Mouse (Mus musculus): ENCODE measurements around the gene Stk31.
"Not testable (repeated sequence)": the region's sequence is repeated elsewhere in the genome, so short reads cannot be mapped to it uniquely, and the experiment has no call there.

Gene Stk31

DNA sequence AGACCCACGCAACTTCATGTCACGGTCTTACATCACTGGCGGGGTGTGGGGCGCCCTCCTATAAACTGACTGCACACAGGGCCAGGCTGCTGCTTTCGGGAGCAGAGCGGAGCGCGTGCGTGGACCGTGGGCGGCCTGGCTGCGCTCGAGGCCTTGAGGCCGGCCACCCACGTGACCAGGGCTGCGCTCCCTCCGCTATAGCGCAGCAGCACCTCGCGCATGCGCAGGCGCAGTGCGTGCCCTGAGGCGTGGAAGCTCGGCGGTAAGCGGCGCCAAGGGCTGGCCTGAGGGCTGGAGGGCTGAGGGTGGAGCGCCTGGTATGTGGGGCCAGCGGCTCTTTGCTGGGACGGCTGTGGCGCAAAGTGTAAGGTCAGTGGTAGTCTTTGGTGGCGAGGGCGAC lies at the start of gene Stk31:
Stk31 (plus strand) TSS at position 289 of the 400 bp plus-strand sequence.
- no peak for DNase-seq

DNA sequence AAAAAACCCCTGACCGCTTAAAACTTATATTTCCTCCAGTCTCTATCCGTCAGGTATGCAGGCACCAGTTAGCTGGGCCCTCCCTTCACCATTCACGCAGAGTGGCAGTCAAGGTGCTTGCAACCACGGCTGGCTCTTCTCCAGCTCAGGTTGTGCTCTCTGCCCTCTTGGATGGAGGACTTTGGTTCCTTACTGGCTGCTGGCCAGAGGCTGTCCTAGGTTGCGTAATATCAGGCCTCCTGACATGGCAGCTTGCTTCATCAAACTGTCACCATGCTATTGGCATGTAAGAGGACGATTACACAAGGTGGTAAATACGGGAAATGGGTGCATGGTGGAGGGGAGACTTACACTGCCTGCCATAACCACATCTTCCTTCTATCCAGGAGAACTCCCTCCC lies 45.6 kb upstream of the Stk31 start:
- DNase-seq = no peak

DNA sequence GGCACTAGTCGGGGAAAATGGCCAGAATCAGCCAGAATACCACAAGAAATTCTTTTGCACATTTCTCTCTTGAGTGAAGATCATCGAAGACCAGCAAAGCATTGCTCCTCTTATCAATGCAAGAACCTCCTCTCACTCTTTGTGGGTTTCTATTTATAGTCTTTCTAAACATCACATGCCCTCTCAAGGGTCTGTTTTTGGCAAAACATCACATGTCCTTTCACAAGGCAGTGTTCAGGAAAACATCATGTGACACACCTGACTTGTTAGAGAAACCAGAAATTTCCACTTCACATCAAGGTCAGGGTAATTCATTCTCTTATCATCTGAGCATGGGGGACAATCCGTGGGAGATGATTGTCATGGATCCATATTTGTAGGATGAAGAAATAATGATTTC lies 40.8 kb upstream of the Stk31 start:
- no peak for DNase-seq

DNA sequence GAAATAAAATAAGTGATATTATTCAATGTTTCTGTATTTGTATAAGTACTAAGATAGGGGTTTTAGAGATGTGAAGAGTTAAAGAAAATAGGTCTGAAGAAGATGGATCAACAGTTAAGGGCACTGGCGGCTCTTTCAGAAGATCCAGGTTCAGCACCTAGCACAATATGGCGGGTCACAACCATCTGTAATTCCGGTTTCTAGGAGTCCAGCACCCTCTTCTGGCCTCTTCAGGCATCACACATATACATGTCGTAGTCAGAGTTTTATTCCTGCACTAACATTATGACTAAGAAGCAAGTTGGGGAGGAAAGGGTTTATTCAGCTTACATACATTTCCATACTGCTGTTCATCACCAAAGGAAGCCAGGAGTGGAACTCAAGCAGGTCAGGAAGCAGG lies 40.2 kb upstream of the Stk31 start:
- DNase-seq = no peak

DNA sequence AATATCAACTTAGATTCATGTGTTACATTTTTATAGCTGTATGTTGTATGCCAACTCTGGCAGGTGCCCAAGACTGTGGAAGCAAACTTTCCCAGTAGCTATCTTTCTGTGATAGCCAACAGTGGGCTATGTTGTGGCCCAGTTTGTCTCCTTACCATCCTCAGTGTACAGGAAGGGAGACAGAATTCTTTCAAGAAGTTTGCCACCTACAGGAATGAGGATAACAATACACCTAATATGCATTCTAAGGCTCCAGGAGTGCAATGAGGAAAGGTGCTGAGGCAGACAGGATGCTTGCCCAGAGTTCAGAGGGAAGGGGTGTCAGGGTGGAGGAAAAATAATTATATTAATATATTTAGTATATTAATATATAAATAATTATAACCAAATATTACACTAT lies 35.0 kb upstream of the Stk31 start:
- DNase-seq = no peak

DNA sequence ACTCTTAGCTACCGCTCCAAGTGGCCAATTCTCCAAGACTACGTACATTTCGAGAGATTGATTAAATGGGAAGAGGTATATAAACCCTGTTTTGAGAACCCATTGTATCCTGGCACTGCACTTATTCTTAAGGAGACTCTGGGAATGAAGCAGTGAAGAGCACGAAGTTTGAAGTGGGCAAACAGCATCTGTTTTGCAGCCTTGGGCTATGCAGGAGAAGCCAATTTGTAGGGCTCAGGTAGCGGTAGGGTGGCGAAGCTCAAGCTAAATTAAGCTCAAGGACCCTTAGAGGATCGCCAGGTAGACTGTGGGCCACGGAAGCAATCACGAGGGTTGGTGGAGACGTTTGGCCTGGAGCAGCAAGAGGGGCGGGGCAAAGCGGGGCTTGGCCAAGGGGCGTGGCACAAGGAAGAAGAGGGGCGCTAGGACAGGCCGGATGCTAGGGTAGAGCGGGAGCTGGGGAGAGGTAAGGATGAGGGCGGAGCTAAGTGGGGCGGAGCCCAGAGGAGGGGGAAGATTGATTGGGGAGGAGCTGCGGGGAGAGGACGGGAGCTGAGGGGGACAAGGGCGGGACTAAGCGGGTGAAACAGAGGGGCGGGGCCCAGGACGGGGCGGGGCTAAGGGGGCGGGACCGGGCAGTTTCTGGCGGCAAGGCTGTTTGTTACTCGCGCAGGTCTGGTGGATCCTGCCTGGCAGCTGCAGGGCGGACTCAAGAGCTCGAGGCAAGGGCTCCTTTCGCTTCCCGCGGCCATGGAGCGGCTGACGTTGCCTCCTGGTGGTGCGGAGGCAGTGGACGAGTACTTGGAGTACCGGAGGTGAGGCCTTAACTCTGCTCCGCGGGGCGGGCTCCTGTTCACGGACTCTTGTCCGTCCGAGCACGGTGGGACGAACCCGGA lies 28.0 kb upstream of the Stk31 start, which contains the start of gene Fam221a:
Fam221a (plus strand) TSS at position 581 of the 896 bp plus-strand sequence.
- DNase-seq = peak; percentile 86

DNA sequence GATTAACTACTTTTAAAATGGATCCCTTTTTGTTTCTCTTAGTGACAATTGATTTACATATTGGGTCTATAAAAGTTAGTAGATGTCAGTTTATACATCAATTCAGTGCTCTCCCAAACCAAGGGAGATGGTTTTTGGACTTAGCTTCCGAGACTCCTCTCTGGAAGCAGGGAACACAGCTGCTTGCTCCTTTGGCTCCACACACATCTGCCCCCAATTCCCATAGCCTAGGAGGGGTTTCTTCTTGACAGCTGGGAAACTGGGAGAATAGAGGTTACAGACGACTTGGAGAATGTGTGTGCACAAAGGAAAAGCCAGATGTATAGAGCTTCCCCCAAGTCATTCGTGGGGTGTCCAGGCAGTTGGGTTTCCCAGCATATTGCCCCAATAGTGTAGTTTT lies 27.2 kb upstream of the Stk31 start:
- no peak for DNase-seq

DNA sequence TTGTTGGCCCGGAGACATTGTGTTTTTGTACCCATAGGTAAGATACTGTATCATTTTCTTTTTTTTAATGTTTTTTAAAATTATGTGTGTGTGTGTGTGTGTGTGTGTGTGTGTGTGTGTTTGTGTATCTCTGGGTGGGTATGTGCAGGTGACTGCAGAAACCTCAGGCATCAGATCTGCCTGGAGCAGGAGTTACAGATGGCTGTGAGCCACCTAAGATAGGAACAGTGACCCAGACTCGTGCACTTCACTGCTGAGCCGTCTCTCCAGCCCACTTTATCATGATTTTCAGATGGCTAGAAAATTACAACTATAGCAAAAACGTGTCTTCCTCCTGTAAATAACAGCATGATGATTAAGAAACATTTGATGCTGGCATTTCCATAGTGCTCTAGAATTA lies 22.7 kb upstream of the Stk31 start:
- DNase-seq = no peak

DNA sequence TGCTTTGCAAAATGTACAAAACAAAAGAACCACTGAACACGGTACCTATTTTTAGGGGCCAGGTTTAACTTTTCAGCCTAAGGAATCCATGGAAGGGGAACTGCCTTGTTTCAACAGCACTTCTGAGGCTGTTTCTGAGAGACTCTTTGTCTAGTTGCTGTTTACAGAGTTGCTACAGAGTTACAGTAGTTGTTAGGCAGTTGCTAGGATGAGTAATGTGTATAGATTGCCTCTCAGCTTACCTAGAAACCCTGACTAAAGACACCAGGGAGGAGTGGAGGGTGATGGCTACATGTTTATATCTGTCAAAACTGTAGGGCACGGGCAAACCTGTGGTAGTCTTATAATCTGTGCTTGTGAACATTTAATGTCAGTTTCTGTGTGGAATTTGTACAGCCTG lies 21.5 kb upstream of the Stk31 start:
- DNase-seq = no peak

DNA sequence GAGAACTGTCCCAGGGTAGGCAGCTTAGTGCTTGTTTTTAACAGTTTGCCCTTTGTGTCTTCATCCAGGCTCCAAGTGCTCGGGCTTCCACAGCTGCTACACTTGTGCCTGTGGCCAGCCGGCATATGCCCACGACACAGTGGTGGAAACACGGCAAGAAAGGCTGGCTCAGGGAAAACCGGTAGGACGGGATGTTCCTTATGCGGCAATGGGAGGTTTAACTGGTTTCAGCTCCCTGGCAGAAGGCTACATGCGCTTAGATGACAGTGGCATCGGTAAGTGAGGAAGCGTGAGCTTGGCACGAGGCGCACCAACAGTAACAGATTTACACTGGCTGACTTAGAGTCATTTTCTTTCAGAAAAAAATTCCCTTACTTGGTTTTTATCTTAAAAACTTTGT lies 17.1 kb upstream of the Stk31 start:
- DNase-seq = no peak

DNA sequence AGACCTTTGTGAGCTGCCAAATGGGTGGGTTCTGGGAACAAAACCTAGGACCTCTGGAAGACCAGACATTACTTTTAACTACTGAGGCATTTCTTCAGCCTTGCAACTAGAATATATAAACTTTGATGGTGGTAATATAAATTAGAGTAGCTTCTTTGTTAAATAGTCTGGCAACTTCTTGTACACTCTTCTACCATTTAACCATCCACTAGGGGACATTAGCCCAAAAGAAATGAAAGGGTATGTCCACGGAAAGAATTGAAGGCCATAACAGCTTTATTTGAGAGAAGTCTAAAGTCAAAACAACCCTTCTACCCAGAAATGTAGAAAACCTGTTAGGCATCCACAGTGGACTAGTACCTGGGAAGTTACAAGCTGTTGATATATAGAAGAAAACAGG lies 1.1 kb upstream of the Stk31 start:
- DNase-seq = no peak

DNA sequence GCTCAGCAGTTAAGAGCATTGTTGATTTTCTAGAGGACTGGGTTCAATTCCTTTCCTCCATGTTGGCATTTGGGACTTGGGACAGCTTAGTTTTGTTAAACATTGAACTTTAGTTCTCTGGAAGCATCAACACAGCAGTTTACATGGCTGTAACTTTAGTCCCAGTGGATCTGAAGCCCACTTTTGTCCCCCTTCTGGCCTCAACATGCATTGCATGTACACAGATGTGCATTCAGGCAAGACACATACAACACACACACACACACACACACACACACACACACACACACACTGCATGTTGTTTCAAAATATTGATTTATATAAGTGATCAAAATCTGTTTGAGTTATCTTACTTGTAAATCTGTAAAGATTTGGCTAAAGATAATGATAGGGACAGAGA lies 2.1 kb downstream of the Stk31 start:
- DNase-seq = no peak

DNA sequence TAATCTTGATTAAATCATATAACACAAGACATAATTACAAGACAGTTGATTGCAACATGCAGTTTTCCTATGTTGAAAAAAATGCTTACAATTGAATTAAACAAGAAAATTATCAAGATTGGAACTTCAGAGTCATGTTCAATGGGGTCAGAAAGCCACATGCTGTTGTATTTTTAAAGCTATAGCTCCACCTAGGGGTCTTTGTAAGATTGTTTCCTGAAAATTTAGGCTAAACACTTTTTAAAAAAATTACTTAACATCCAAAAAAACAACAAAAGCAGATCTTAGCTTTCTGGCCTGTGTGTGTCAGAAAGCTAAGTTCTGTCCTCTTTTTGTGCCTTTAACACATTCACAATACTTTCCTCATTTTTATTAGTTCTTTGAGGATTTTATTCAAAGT lies 3.0 kb downstream of the Stk31 start:
- DNase-seq = no peak

DNA sequence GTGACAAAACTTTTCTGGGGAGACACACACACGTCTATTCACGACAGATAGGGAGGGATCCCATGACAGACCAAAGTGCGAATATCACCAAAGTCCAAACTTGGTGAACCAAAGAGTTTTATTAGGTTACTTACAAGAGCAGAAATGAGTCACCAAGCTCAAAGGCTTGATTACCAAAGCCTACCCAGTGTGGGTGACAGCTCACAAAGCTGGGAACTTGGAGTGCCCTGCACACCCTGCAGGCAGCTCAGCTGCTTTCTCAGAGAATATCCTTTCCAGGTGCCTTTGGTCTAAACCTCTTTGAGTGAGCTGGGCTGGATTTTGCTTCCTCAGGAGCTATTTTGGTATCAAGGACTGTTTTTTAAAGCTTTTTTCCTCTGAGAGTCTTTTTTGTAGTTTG lies 15.4 kb downstream of the Stk31 start:
- DNase-seq = no peak

DNA sequence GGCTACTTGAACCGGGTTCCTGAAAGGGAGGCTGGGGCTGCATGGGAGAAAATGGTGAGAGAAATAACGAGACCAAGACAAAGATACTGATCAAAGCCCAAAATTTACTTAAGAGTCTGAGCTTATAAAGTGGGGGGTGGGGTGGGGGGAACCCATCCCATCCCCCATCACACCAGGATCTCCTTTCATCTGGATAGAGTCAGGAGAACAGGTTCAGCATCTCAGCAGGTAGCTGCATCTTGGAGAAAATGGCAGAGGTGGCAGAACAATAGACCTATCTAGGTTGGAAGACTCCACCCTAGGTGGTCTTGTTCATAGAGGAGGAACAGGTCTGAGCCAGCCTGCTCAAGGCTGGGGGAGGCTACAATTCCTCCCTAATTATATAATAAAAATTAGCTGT lies 17.6 kb downstream of the Stk31 start:
- DNase-seq = not testable (repeated sequence)

DNA sequence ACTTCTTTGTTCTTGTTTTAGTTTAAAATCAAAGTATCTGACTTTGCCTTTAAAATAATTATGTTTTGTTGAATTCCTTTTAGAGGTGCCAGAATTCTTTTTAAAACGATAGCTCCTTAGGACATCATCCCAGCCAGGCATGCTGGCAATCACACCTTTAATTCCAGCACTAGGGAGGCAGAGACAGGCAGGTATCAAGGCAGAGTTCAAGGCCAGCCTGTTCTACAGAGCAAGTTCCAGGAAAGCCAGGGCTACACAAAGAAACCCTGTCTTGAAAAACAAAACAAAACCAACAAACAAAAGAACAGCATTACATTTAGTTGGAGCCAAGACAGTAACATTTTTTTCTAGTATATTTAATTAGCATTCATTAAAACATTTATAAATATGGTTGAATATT lies 20.6 kb downstream of the Stk31 start:
- DNase-seq = no peak

DNA sequence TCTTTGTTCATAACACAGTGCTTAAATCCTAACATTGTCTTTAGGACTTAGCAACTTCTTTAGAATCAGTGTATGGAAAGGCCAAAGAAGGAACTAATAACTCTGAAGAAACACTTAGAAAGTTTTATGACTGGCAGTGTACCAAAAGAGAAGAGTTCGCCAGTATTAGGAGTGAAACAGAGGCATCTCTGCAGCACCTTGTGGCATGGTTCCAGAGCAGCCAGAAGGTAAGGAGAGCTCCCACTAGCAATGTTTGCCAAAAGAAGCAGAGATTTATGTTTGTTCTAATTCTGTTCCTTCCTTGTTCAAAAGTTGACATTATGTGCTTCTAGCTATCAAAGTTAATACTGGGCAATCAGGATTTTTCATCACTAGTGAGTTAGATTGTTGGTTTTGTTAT lies 41.9 kb downstream of the Stk31 start:
- no peak for DNase-seq

DNA sequence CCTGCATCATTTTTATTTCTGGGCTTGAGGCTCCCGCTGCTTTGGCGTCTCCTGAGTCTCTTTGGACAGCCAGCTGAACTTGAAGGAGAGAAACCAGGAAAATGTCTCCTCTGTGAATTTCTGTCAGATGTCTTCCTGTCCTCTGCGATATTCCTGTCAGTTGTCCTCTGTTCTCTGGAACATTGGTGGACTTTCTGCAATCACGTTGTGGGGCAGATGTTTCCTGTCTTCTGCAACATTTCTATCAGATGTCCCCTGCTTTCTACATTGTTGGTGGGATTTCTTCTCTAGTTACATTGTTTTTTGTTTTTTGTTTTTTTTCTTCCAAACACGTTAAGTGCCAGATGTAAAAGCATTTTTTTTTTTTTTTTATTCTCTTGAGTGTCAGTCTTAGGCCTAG lies 62.7 kb downstream of the Stk31 start:
- DNase-seq = no peak

DNA sequence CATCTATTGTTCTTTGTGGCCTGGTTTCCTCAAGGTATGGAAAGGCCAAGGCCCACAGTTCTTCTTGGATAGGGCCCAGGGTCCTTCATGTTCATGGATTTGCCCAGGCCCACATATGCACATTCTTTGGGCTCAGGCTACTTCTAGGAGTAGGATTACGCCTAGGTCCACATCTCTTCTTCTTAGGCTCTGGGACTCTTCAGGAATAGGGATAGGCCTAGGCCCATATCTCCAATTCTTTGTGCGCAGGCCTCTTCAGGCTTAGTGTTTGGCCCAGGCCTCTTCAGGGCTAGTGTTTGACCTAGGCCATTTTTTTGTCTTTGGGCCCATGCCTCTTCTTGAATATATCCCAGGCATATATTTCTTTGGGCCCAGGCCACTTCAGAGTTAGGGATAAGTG lies 87.8 kb downstream of the Stk31 start:
- DNase-seq = no peak

DNA sequence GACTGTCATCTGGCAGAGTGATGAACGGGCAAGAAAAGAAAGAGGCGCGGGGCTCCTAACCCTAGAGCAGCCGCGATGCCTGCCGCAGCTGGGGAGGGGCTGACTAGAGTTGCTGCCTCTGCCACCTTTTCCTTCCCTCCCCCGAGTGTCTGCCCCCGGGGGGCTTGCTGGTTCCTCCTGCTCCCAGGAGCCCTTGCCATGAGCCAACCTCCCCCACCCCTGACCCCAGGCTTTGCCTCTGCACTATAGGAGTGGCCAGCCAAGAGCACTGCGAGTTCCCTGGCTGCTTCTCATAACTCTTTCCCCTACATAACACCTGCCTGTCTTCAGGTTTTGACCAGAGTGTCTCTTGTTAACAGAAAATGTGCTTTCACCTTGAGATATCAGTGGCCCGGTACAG lies 96.1 kb downstream of the Stk31 start:
- DNase-seq = no peak

DNA sequence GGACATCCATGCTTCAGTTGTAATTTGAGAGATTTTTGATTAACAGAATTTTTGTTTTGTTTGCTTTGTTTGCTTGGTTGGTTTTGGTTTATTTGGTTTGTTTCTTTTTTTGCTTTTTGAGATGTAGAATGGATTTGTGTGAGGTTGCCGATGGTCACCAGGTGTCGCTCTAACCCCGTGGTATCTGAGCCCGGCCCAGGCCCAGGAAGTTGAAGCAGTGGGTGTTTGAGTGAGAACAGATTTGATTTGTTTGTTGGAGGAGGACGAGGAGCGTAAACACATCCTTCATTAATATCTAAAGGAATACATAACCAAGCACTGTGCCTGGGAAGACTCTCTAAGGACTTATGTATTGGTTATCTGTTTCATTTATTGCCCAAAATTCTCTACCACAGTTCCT lies 123.6 kb downstream of the Stk31 start:
- peak; percentile 34 for DNase-seq

Data from cerebellum, adult 11-12 months (tissue).